Mouse (Mus musculus): ENCODE measurements at regions not wholly inside any gene's neighbourhood (a gene's known extent, or its start where the extent isn't known, plus 50 kb on each side); places are given as distances from the start of the nearest gene placed in this dataset.

DNA sequence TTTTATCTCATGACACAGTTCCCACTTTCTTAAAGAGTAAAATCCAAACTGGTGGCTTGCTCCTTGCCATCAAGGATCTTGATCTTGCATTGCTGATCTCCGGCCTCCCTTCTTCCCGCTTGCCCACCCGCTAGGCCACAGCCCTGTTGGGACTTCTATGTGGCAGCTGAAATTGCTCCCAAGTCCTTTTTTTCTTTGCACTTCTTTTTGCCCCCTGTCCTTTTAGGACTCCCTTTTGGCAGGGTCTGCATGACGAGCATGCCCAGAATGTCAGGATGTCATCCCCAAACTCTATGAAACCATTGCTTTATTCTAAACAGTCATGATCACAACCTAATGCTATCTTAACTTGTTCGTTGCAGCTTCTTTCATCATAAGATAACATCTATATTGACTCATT, 588.6 kb downstream of the Tox3 start:
- 85% methylated on average over 5 of the region's 5 CpGs for WGBS
- Histone ChIP-seq H3K27me3 (ENCODE audit: insufficient read depth, low read length) (no peaks in the 10 kb centered on the region), H3K9ac (ENCODE audit: low read depth, low read length) (no peak overlapping the region), H3K4me3 (replicated peaks; ENCODE audit: low read depth, low read length) (no peak overlapping the region), H3K4me2 (ENCODE audit: low read length) (no peak overlapping the region), H3K36me3 (ENCODE audit: insufficient read depth, low read length) (no peaks in the 10 kb centered on the region), H3K4me1 (replicated peaks; ENCODE audit: insufficient read depth, low read length) (no peaks in the 10 kb centered on the region), H3K27ac (no peak overlapping the region), H3K9me3 (replicated peaks; ENCODE audit: low read length) (no peaks in the 10 kb centered on the region)
- ATAC-seq (replicated peaks; ENCODE audit: low FRiP score, low read depth) (no peak), DNase-seq (ENCODE audit: low spot score) (no peak)
- no peak for TF ChIP-seq CTCF (IDR thresholded peaks at IDR 0.05; ENCODE audit: low read depth)

DNA sequence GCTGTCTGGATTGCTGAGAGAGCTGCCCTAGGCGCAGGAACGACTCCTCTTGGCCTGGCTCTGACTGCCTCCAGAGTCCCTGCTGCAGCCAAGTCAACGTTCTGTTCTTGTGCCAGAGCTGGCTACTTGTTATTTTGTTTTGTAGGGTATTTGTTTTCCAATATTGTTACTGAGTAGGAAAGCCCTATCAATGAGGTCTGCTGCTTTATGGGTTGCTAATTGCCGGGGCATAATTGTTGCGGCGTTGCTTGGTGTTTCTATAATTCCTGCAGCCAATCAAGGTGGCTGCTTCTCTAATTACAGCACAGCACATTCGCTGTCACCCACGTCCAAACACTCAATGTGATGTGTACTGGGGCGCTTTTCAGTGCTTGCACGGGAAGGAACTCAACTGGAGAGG, 589.4 kb downstream of the Tox3 start:
- 54% methylated on average over 10 of the region's 10 CpGs for WGBS
- ATAC-seq (replicated peaks; ENCODE audit: low FRiP score, low read depth) (no peak), DNase-seq (ENCODE audit: low spot score) (no peak)
- H3K27me3 ChIP-seq (ENCODE audit: insufficient read depth, low read length): no peaks in the 10 kb centered on the region
- TF ChIP-seq CTCF (IDR thresholded peaks at IDR 0.05; ENCODE audit: low read depth): no peak
- H3K4me3 ChIP-seq (replicated peaks; ENCODE audit: low read depth, low read length): no peak overlapping the region
- H3K27ac ChIP-seq: no peak overlapping the region
- no peak overlapping the region for H3K4me2 ChIP-seq (ENCODE audit: low read length)
- H3K4me1 ChIP-seq (replicated peaks; ENCODE audit: insufficient read depth, low read length): no peaks in the 10 kb centered on the region
- H3K9ac ChIP-seq (ENCODE audit: low read depth, low read length): no peak overlapping the region
- no peaks in the 10 kb centered on the region for H3K9me3 ChIP-seq (replicated peaks; ENCODE audit: low read length)
- no peaks in the 10 kb centered on the region for H3K36me3 ChIP-seq (ENCODE audit: insufficient read depth, low read length)

DNA sequence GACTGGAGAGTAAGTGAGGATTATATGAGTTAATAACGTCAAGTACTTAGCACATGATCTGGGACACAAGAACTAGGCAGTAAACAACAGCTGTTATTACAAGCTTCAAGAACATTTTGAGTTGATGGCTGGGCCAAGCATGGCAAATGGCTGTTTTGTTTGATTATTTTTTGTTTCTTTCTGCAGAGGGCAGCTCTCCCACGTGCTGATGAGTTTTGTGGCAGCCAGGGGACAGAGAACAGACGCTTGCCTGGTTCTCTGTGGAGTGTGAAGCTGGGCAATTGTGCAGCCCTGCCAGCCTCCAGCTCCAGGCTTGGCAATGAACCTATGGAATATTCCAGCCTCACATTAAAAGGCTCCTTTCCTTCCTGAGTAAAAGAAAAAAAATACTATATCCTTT, 592.2 kb downstream of the Tox3 start:
- WGBS: 34% methylated on average over 3 of the region's 3 CpGs
- Histone ChIP-seq H3K27ac (no peak overlapping the region), H3K9ac (ENCODE audit: low read depth, low read length) (no peak overlapping the region), H3K4me1 (replicated peaks; ENCODE audit: insufficient read depth, low read length) (no peaks in the 10 kb centered on the region), H3K36me3 (ENCODE audit: insufficient read depth, low read length) (no peaks in the 10 kb centered on the region), H3K27me3 (ENCODE audit: insufficient read depth, low read length) (no peaks in the 10 kb centered on the region), H3K4me2 (ENCODE audit: low read length) (no peak overlapping the region), H3K9me3 (replicated peaks; ENCODE audit: low read length) (no peaks in the 10 kb centered on the region), H3K4me3 (replicated peaks; ENCODE audit: low read depth, low read length) (no peak overlapping the region)
- ATAC-seq (replicated peaks; ENCODE audit: low FRiP score, low read depth) (no peak), DNase-seq (ENCODE audit: low spot score) (no peak)
- no peak for TF ChIP-seq CTCF (IDR thresholded peaks at IDR 0.05; ENCODE audit: low read depth)

DNA sequence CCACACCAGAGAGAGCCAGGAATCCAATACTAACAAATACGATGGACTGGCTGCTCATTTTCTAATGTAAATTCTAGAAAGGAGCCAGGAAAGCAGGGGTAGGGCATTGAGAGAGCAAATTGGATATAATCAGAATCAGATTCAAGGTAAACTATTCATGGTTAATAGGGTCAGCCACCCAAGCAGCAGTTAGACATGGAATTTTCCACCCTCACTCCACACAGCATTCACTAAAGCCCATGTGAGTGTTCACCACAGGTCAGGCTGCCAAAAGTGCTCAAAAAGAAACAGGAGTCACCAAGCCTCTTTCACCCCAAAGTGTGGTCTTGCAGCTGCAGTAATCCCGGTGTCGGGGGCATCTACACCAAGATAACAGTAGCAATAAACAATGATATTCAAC, 596.9 kb downstream of the Tox3 start:
- H3K27me3 ChIP-seq (ENCODE audit: insufficient read depth, low read length): no peaks in the 10 kb centered on the region
- H3K27ac ChIP-seq: no peak overlapping the region
- no peaks in the 10 kb centered on the region for H3K9me3 ChIP-seq (replicated peaks; ENCODE audit: low read length)
- no peak for ATAC-seq (replicated peaks; ENCODE audit: low FRiP score, low read depth)
- no peak for DNase-seq (ENCODE audit: low spot score)
- no peak overlapping the region for H3K4me2 ChIP-seq (ENCODE audit: low read length)
- H3K4me3 ChIP-seq (replicated peaks; ENCODE audit: low read depth, low read length): no peak overlapping the region
- H3K9ac ChIP-seq (ENCODE audit: low read depth, low read length): no peak overlapping the region
- no peaks in the 10 kb centered on the region for H3K4me1 ChIP-seq (replicated peaks; ENCODE audit: insufficient read depth, low read length)
- WGBS: 76% methylated on average over 3 of the region's 3 CpGs
- TF ChIP-seq CTCF (IDR thresholded peaks at IDR 0.05; ENCODE audit: low read depth): no peak
- H3K36me3 ChIP-seq (ENCODE audit: insufficient read depth, low read length): no peaks in the 10 kb centered on the region

DNA sequence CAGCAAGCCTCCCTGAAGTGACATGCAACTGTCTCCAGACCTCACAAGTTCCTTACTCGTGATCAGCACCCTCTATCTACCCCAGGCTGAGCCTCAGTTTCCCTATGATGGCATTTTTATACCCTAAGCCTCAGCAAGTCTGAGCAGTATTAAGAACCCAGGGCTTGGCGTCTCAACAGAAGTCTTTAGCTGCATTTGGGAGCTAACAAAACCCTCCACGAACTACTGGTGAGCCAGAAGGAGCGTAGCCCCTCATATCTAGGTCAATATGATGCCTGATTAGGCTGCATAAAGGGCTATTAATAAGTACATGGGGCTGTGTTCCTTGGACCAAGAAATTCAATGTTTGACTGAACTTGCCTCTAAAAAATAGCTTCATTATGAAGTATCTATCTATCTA, 600.4 kb downstream of the Tox3 start:
- ATAC-seq (replicated peaks; ENCODE audit: low FRiP score, low read depth) (no peak), DNase-seq (ENCODE audit: low spot score) (no peak)
- no peak overlapping the region for H3K9ac ChIP-seq (ENCODE audit: low read depth, low read length)
- no peaks in the 10 kb centered on the region for H3K36me3 ChIP-seq (ENCODE audit: insufficient read depth, low read length)
- H3K9me3 ChIP-seq (replicated peaks; ENCODE audit: low read length): no peaks in the 10 kb centered on the region
- H3K27ac ChIP-seq: no peak overlapping the region
- WGBS: 77% methylated on average over 4 of the region's 4 CpGs
- TF ChIP-seq CTCF (IDR thresholded peaks at IDR 0.05; ENCODE audit: low read depth): no peak
- no peak overlapping the region for H3K4me2 ChIP-seq (ENCODE audit: low read length)
- H3K27me3 ChIP-seq (ENCODE audit: insufficient read depth, low read length): no peaks in the 10 kb centered on the region
- H3K4me1 ChIP-seq (replicated peaks; ENCODE audit: insufficient read depth, low read length): no peaks in the 10 kb centered on the region
- H3K4me3 ChIP-seq (replicated peaks; ENCODE audit: low read depth, low read length): no peak overlapping the region

DNA sequence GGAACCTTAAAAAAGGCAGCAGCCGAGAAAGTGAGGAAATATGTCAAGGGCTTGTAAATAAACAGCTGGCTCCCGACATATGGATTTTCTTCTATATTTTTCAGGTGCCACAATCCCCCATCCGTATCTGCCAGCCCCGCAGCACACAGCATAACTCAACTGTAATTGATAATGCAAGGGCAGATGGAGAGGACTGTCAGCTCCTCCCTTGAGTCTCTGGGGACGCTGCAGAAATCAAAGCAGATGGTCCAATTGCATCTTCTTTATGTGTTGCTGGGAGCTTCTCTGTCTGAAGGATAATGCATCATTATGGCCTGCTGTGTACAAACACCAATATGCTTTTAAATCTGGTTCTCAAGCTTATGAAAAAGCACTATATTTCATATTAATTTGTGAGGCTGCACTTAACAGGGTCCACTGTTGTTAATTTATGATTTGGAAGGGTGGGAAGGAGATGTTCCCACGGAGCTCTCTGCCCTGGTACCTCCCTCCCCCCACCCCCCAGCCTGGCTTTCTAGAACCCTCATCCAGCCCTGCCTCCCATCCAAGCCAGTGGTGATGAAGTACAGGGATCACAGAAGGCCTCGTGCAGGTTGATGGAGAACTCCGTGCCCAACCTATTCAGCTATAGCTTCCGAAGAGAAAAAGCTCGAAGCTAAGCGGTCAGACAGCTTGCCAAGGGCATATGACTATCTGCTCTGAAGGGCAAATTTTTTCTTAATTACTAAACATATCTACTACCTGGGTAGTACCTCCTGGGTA, 603.7 kb downstream of the Tox3 start:
- WGBS: 53% methylated on average over 11 of the region's 11 CpGs
- Histone ChIP-seq H3K27ac (no peak overlapping the region), H3K36me3 (ENCODE audit: insufficient read depth, low read length) (no peaks in the 10 kb centered on the region), H3K9ac (ENCODE audit: low read depth, low read length) (no peak overlapping the region), H3K4me2 (ENCODE audit: low read length) (no peak overlapping the region), H3K27me3 (ENCODE audit: insufficient read depth, low read length) (no peaks in the 10 kb centered on the region), H3K4me1 (replicated peaks; ENCODE audit: insufficient read depth, low read length) (no peaks in the 10 kb centered on the region), H3K4me3 (replicated peaks; ENCODE audit: low read depth, low read length) (no peak overlapping the region), H3K9me3 (replicated peaks; ENCODE audit: low read length) (no peaks in the 10 kb centered on the region)
- no peak for DNase-seq (ENCODE audit: low spot score)
- TF ChIP-seq CTCF (IDR thresholded peaks at IDR 0.05; ENCODE audit: low read depth): no peak
- ATAC-seq (replicated peaks; ENCODE audit: low FRiP score, low read depth): no peak

DNA sequence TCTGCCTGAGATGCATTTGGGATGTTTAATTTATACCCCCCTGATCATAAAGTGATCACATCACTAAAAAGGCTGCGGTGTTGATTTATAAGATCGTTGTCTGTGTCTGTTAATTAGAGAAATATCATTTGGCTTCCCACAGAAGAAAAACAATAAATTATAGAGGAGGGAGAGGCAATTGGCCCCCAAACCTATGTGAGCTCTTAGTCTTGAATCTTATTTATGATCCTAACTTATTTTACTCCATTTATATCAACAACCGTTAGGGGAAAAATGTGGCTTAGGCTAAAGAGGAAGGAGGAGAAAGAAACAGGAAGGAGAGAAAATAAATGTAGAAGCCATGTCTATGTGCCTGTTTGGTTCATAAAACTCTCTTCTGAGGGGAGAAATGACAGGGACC, 609.5 kb downstream of the Tox3 start:
- DNase-seq (ENCODE audit: low spot score) (peak; percentile 81), ATAC-seq (replicated peaks; ENCODE audit: low FRiP score, low read depth) (no peak)
- H3K9ac ChIP-seq (ENCODE audit: low read depth, low read length): no peak overlapping the region
- TF ChIP-seq CTCF (IDR thresholded peaks at IDR 0.05; ENCODE audit: low read depth): no peak
- H3K9me3 ChIP-seq (replicated peaks; ENCODE audit: low read length): no peaks in the 10 kb centered on the region
- no peaks in the 10 kb centered on the region for H3K4me1 ChIP-seq (replicated peaks; ENCODE audit: insufficient read depth, low read length)
- H3K27ac ChIP-seq: no peak overlapping the region
- 43% methylated on average over 3 of the region's 3 CpGs for WGBS
- no peak overlapping the region for H3K4me3 ChIP-seq (replicated peaks; ENCODE audit: low read depth, low read length)
- H3K4me2 ChIP-seq (ENCODE audit: low read length): no peak overlapping the region
- H3K27me3 ChIP-seq (ENCODE audit: insufficient read depth, low read length): no peaks in the 10 kb centered on the region
- H3K36me3 ChIP-seq (ENCODE audit: insufficient read depth, low read length): no peaks in the 10 kb centered on the region

Measured in kidney, postnatal 0 days (tissue).